Mouse (Mus musculus) lung, adult 2 months (tissue): ENCODE measurements at regions not wholly inside any gene's neighbourhood (a gene's known extent, or its start where the extent isn't known, plus 50 kb on each side); places are given as distances from the start of the nearest gene placed in this dataset.

Experiments used
- CTCF ChIP-seq: fragments of 200-500 bp; IDR thresholded peaks from 2 replicates; pipeline ENCODE4 v1.5.1; 2011; ENCODE audit warnings: mild to moderate bottlenecking, low read length, control low read depth; ENCODE audit not compliant: insufficient read depth
- POLR2A ChIP-seq: fragments of 200-500 bp; IDR thresholded peaks from 2 replicates; pipeline ENCODE4 v1.6.1; 2011; ENCODE audit warnings: low read depth, mild to moderate bottlenecking, control low read depth, low read length, borderline replicate concordance; ENCODE audit errors: extremely low read depth

DNA sequence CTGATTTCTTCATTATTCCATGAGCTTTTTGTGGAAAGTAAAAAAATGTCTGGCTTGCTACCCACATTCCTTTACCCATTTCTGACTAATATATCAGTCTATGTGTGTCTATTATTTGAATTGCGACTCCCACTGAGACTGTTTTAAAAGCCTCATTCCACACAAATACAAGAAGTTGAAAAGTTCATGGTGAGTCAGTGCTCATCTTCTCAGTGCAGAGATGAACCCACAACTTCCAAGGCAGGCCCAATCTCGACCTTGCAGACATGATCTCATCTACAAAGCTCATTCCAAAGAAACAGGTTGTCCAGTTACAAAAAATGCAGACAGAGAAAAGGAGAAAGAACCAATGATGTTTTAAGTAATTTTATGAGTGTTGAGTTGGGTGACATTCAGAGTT lies 208.0 kb downstream of the Alg10b start:
- TF ChIP-seq POLR2A = no peak
- TF ChIP-seq CTCF = no peak
